Mouse (Mus musculus) megakaryocyte, adult 5-6 weeks (primary cell): ENCODE results near the gene Ddx11. TPM values are rescaled to one million over a fixed set of nuclear protein-coding genes. Genes with fewer than 3 reads are reported as not detected.

Experiments
- ATAC-seq: 2 replicates; pipeline ENCODE4 v1.8.0; 2016; ENCODE audit warnings: mild to moderate bottlenecking, inconsistent platforms; ENCODE audit not compliant: poor library complexity, severe bottlenecking
- total RNA-seq, 2 experiments: library from RNA; stranded (forward) in 1 of 2; stranded (reverse) in 1 of 2; fragments of 153-499, 151-499 nt in 1 of 2; fragments of 221-1000, 200-1000 nt in 1 of 2; gene quantifications; 2 replicates each; pipeline versions ENCODE4 v1.2.3 to v1.2.4; 2015 to 2017

The Ddx11 gene
- 5.2 and 6.7 TPM in 2 replicates for total RNA-seq (2015)
- total RNA-seq (2017): 9.8 and 11.1 TPM in 2 replicates

DNA sequence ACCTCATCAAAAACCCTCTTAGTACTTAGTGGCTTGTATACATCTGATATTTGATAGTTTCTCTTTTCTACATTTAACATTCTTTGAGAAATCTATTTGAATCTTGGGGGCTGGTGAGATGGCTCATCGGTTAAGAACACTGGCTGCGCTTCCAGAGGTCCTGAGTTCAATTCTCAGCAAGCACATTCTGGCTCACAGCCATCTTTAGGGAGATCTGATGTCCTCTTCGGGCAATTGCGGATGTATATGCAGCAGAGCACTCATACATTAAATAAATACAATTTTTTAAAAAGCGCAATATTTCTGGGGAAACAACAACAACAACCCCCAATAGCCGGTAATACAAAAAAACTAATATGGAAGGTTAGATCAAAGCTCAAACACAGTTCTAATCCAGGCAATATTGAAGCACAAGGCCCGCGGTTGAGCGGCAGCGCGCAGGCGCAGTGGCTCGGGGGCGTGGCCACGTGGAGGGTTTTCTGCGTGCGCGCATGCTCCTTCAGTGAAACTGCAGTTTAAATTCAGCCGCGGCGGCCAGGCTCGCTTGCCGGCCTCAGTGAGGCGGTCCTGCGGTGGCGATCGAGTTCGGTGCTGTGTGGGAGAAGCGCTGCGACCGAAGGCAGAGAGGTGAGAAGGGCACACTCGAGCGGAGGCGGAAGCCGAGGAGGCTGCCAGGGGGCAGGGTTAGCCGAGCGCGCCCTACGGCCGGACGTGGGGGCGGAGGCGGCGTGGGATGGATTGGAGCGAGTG is at the start of gene Ddx11:
Gene Ddx11, plus strand, starts transcription at position 455 of the 750 bp plus-strand sequence.
- ATAC-seq: peak; percentile 89

DNA sequence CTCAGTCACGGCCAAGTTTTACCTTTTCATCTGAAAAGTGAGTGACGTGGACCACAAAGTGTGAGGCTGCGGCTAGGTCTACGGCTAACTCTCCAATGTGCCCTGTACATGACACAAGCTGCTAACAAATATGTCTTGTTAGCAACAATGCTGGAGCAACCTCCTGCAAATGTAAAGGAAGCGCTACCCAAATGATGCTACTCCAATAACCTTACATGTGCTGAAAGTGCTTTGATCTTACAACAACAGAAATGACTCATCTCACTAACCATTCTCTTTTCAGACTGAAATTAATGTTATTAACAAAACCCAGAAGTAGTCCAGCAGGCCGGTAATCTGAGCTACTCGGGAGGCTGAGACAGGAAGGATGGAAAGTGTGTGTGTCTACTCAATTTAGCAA is 49.3 kb upstream of the Ddx11 start:
- no peak for ATAC-seq

DNA sequence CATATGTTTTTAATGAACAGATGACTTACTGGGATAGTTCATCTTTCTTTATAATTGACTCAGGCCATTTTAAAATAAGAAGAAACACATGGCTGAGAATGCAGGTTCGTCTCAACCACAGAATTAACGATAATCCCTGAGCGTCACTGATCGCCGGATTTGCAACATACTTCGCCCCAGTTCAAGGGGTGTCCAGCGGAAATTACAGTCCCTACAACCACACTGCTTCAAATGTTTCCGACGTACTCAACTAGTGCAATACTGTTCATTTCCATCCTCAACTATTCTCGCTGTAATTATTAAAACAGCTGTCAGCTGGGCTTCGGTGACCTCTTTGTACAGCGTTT is 47.5 kb upstream of the Ddx11 start:
- ATAC-seq: peak; percentile 20

DNA sequence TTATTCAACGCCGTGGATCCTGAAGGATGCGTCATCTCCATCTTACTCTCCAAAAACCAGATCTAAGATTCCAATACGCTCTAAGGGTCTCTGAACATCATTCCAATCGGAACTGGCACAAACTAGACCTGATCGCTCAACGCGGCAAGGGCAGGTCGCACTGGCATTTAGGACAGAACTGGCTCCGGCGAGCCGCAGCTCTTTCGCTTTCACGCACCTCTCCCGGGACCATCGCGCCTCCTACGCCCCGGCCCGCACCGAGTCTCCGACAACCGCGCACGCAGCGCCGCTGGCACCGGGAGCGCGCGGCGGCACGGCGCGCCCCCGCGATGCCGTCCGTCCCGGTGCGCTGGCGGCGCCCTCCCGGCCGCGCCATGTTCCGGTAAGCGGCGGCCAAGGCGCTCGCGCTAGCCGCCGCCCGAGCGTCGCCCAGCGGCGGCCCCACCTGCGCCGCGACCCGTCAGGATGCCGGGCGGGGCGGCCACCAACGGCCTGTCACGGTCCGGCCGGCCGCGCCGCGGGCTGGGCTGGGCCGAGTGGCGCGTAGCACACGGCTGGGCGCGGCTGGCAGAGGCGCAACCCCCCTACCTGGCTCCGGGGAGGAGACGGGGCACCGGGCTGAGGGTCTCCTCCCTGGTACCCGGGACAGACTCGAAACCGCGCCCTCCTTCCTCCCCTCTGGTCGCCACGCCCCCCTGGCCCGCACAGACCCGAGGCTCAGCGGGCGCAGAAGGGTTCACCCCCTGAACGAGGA is 47.0 kb upstream of the Ddx11 start:
- peak; percentile 28 for ATAC-seq

DNA sequence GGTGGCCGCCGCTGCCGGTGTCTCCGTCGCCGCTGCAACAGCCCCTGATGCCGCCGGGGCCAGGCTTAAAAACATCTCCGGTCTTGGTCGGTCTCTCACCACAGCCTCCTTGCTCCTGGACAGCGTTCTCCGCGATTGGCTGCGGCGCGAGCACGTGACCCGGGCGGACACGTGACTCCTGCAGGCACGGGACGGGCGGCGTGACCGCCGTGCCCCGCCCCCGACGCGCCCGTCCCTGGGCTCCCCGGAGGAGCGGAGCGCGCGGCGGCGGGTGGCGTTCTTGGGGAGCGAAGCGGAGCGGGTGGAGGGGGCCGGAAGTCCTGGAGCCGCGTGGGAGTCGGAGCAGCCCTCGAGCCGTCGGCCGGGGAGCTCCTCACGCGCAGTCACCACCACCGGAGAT is 46.4 kb upstream of the Ddx11 start, which contains the start of gene Ankrd12:
Gene Ankrd12, minus strand, starts transcription at position 156 of the 400 bp plus-strand sequence.
- ATAC-seq: peak; percentile 79

DNA sequence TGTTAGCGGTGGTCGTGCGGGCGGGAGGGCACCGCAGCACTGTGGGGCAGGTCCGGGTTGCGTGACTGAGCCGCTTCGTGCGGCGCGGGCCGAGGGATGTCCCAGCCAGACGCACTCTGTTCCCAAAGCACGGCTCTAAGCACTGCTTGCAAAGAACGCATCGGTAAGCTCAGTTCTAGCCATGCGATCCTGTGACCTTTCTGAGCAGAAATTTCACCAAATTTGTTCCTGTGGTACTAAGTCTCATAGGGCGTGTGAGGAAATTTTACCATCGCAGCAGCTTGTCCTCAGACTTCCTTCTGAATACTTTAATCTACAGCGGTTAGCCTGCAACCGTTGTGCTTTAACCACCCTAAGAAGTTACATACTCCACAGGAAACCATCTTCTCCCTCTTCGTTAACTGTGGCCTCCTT is 45.9 kb upstream of the Ddx11 start:
- ATAC-seq: peak; percentile 14

DNA sequence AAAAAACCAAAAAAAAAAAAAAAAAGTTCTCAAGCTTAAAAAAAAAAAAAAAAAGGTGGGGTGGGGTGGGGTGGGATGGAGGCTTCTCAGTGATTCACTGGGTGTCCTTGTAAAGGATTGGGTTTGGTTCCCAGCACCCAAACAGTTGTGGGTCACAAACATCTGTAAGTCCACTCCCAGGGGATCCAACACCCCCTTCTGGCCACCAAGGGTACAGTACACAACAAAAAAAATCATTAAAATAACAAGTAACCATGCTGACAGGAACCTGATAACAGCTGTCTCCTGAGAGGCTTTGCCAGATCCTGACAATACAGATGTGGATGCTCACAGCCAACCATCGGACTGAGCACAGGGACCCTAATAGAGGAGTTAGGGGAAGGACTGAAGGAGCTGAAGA is 38.8 kb upstream of the Ddx11 start:
- ATAC-seq: no peak

DNA sequence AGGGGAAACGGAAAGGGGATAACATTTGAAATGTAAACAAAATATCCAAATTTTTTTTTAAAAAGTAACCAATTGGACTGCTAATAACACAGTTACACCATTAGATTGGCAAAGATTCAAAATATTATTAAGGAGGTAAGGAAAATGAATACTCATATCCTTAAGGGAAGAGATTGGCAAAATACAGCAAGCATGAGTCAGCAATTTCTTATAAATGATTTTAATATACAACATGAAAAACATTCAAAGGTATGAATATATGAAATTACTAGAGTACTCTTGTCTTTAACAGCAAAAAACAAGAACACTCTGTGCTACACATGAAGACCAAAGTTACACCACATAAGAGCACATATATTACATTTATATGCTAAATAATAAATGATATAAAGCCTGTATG is 38.3 kb upstream of the Ddx11 start:
- ATAC-seq: no peak

DNA sequence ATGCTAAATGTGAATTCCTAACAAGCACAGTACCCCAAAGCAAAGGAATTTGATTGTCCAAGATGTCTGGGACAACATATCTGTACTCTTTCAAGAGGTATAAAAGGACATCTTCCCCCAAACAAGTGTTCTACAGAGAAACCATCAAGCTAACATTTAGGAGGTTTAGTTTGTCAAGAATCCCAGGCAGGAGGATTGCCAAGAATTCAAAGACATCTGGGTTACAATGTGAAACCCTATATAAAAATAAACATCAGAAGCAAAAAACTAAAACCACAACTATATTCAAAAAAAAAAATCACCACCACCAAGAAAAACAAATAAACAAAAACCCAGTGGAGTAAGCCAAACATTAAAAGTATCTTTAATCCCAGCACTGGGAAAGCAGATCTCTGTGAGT is 33.1 kb upstream of the Ddx11 start:
- ATAC-seq: no peak

DNA sequence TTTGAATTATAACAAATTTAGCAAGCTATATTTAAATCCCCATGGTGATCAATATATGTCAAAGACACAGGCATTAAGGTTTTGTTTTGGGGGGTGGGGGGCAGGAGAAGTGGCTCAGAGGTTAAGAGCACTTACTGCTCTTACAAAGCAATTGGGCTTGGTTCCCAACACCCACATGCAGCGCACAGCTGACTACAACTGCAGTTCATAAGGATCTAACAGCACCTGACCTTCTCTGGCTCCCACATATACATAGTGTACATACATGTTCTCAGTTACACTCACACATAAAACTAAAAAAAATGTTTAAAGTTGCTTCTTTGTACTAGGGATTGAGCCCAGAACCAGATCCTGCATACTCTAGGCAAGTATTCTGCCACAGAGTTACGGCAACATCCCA is 31.9 kb upstream of the Ddx11 start:
- ATAC-seq: no peak

DNA sequence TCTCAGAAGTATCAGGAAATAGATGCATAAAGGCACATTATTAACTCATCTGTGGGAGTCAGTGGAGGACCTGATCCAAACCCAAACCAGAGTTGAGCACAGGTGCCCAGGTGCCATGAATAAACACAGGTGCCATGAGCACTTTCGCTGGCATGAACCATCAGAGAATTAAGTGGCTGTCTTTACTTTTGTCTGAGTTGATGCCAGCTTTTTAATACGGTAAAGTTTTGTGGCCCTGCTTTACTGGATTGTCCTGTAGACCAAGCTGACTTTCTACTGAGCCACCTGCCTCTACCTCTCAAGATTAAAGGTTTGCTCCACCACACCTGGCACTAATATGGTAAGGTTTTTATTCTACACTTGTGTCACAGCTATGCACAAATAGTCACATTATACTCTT is 31.3 kb upstream of the Ddx11 start:
- no peak for ATAC-seq

DNA sequence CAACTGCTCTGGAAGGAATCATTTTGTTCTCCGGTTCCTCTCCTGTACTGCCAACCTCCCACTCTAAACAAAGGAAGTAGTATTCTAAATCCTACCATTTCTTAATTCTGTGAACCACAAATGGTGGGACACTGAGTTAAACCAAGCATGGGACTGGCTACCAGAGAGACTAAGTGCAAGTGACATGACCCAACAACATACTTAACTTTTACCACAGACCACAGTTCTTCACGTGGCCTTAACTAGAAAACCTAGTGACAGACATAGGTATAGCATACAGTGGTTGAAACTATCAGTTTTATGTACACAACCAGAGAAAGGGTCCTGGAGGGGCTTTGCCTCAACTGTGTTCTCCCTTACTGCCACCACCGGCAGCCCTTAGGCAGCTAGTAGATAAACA is 30.7 kb upstream of the Ddx11 start:
- 0 out of 2 replicates have a peak, but pooled peaks have one; percentile 24 for ATAC-seq

DNA sequence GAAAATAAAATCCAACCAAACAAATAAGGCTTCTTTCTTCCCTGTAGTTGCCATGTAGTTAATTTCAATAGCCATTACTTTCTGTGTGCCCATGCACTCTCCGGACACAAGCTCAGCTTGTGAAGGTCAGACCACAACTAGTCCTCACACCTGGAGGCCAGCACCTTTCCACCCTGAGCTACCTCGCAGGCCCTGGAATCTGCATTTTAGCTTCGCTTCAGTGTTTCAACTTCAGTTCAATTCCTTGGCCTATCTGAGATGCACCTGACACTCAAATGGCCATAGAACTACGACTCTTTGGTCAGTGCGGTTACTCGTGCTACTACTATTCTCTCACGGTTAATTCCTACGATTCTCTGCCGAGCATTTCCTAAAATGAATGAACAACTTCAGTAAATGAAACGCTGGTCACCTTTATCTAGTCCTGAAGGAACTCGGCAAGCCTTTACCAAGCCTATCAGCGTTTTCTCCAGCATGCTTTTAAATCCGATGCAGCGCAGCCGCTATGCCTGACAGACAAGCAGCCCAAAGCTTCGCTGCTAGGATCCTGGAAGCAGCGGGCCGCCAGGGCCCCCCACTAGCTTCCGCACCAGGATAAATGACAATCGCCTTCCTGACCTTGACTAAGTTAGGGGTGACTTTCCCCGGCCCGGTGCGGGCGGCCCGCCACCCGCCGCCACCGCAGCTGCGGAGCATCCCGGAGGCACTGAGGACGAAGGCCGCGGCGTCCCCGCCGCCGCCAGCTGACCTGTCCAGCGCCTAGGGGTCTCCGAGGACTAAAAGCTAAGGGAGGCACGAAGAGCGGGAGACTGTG is 22.5 kb upstream of the Ddx11 start:
- peak; percentile 30 for ATAC-seq

DNA sequence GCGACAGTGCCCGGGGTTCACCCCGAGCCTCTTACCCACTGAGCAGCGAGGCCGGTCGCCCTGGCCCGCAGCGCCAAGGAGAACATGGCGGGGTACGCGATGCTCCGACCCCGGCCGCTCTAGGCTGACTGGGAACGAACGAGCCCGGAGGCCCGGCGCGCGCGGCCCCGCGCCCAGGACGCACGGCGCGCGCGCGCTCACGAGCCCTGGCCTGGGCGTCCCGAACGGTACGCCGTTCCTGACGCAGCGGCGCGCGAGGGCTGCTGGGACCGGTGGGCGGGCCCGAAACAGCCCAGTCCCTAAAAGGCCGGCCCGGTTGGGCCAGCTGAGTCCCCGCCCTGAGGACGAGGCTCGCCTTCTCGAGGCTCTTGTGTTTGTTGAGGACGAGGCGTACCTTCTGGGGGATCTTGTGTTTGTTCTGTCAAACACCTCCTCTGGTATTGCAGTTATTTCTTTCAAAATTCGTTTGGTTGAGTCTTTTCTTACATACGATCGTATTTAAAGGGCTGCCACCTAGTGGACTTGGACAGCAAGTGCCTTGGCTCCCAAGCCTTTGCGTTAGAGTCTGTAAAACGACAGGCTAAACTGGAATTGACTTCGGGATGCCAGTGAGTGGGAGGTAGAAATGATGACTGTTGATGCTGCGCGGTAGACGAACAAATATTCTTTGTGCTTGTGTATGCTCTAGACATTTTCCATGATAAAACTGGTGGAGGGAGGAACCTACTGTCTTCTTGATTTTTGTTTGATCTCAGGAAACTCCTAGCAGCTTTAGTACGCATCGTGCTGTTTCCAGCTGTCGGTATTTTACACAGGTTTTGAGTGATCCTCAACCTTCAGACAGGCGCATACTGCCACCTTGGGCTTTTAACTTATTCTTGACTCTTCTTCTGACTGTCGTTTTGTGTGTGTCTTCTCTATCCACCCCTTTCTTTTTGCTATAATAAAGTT is 21.7 kb upstream of the Ddx11 start, which contains the start of gene Ndufv2:
Gene Ndufv2, minus strand, starts transcription at position 180 of the 951 bp plus-strand sequence.
- peak; percentile 97 for ATAC-seq

DNA sequence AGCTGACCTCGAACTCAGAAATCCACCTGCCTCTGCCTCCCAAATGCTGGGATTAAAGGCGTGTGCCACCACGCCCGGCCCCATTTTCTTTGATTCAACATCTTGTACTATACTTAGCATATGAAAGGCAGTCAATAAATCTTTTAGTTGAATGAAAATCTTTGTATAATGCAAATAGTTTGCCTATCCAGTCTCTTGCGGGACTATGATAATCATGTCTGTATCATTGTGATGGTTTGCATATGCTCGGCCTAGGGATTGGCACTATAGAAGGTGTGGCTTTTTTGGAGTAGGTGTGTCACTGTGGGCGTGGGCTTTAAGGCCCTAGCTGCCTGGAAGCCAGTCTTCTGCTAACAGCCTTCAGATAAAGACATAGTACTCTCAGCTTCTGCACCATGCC is 19.2 kb upstream of the Ddx11 start:
- no peak for ATAC-seq

DNA sequence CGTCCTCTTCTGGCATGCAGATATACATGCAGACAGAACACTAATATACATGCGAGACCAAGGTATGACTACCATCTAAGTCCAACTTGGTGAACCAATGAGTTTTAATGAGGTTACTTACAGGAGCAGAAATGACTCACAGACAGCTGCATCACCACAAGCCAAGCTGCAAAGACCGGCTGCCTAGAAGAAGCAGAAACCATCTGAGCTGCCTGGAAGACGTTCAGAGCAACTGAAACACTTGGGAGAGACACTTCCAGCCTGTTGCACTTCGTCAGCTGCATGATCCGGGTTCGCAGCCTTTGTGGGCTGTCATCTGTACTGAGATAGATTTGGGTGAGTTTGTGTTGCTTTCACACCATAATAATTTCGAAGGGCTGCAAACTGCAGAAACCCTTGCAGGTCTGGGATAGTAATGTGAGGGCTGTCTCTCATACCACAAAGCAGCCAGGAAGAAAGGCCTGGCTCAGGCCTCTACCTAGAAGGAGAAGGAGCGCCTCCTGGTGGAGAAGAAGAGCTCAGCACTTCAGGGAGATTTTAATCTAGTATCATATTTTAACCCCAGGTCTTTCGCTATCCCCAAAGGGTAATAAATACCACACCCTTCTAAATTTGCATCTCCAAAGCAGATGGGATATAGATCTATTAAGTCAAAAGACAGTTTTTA is 16.6 kb upstream of the Ddx11 start:
- peak; percentile 66 for ATAC-seq

DNA sequence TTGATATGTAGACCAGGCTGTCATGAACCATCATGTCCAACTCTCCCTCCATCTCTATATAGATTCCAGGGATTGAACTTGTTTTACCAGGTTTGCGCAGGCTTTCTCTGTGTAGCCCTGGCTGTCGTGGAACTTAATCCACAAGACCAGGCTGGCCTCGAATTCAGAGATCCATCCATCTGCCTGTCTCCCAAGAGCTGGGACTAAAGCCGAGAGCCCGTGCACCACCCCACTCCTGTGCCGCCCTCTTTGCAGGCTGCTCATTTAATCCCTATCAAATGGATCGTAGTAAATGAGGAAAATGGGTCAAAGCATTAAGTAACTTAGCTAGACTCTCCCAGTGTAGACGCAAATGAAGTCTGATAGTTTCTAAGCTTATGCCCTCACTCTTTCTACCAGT is 15.9 kb upstream of the Ddx11 start:
- no peak for ATAC-seq

DNA sequence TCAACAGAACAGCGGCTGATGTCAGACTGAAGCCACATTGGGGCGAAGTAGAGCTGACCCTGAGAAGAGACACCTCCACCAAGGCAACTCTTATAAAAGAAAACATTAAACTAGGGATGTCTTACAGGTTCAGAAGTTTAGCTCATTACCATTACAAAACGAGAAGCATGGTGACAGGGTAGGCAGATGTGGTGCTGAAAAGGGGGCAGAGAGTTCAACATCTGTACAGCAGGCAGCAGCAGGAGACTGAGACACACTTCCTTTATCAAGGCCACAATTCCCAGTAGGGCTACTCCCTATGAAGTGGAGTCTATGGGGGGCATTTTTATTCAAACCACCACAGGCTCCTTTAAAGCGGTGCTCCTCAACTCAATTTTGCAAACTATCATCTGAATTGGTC is 15.1 kb upstream of the Ddx11 start:
- no peak for ATAC-seq

DNA sequence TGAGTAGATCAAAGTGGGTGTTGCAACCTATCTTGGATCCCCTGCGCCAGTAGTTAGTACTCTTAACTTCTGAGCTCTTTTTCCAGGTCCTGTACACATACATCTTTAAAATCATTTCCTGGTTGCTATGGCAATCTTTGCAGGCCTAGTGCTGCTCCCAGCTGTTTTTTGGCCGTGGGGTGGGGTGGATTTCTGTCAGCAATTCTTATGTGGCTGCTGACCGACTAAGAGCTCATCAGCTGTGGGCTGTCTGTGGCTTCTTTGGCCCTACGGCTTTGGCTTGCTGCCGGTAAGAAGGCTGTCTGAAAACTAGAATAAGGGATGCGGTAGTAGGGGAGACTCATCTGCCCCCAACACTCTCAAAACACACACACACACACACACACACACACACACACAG is 12.6 kb upstream of the Ddx11 start:
- ATAC-seq: peak; percentile 5; the same call in 1 of the 2 replicates
